Mouse (Mus musculus): ENCODE data around the gene Pou2af1.

Pou2af1 gene

GRCm38 (mm10) chr9:51225636-51226166 lies 12.2 kb downstream of the Pou2af1 start:
- DNase-seq (ENCODE audit: low spot score in 2 of 2), result no peak

- no peak for DNase-seq (ENCODE audit: low spot score in 2 of 2)
Measured at GRCm38 (mm10) chr9:51230701-51231389, 17.3 kb downstream of the Pou2af1 start.

- no peak for DNase-seq (ENCODE audit: low spot score in 2 of 2)
Measured at GRCm38 (mm10) chr9:51232163-51232562, 18.7 kb downstream of the Pou2af1 start.

GRCm38 (mm10) chr9:51238741-51239385 lies 25.4 kb downstream of the Pou2af1 start:
- DNase-seq (ENCODE audit: low spot score in 2 of 2), result no peak

GRCm38 (mm10) chr9:51256780-51257502 lies 43.4 kb downstream of the Pou2af1 start:
- no peak for DNase-seq (ENCODE audit: low spot score in 2 of 2)

GRCm38 (mm10) chr9:51258426-51258825 lies 44.9 kb downstream of the Pou2af1 start:
- DNase-seq (ENCODE audit: low spot score in 2 of 2), result no peak

- DNase-seq (ENCODE audit: low spot score in 2 of 2), result no peak
Measured at GRCm38 (mm10) chr9:51268852-51269251, 55.3 kb downstream of the Pou2af1 start.

GRCm38 (mm10) chr9:51271073-51271472 lies 57.6 kb downstream of the Pou2af1 start:
- DNase-seq (ENCODE audit: low spot score in 2 of 2), result no peak

GRCm38 (mm10) chr9:51272102-51272501 lies 58.6 kb downstream of the Pou2af1 start:
- DNase-seq (ENCODE audit: low spot score in 2 of 2), result no peak

- peak; percentile 10 to 16 for DNase-seq (ENCODE audit: low spot score in 2 of 2)
Measured at GRCm38 (mm10) chr9:51273581-51274154, 60.2 kb downstream of the Pou2af1 start.

GRCm38 (mm10) chr9:51274678-51275077 lies 61.2 kb downstream of the Pou2af1 start:
- DNase-seq (ENCODE audit: low spot score in 2 of 2), result no peak

- DNase-seq (ENCODE audit: low spot score in 2 of 2), result no peak
Measured at GRCm38 (mm10) chr9:51277834-51278498, 64.5 kb downstream of the Pou2af1 start.

GRCm38 (mm10) chr9:51278500-51279381 lies 65.2 kb downstream of the Pou2af1 start, which contains the start of gene Colca2:
Colca2 (minus strand) TSS chr9:51278569.
- peak; percentile 85 for DNase-seq (ENCODE audit: low spot score in 2 of 2)

- DNase-seq (ENCODE audit: low spot score in 2 of 2), result no peak
Measured at GRCm38 (mm10) chr9:51286079-51286478, 72.6 kb downstream of the Pou2af1 start.
